Mouse (Mus musculus) spleen, postnatal 4 days (tissue): ENCODE results near the gene P2ry2.

Experiments used
- DNase-seq, 2 experiments: peaks; one replicate each; pipeline ENCODE4 v3.0.0; 2022; ENCODE audit warnings: low spot score in 2 of 2

The P2ry2 gene

DNA sequence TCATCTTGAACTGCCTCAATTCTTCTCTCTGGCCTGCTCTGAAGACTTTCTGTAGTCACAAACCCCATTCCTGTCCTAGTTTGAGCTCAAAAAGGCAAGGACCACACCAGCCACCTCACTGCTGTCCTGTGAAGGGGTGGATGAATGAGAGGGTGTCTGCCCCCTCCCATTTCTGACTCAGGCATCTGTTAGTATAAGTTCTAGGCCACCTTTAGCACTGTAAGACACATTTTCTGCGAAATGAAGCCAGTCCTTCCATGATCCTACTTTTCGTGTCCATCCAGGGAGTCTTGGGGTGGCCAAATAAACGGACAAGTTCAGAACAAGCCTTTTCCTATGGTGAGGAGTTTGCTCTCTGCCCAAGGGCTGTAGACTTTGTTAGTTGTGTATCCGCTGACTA, at the start of gene P2ry2:
Gene P2ry2 (minus strand): TSS at position 326 of the 400 bp plus-strand sequence.
- no peak for DNase-seq

GRCm38 (mm10) chr7:101062246-101062645, 49.6 kb upstream of the P2ry2 start:
- no peak for DNase-seq

- DNase-seq: peak; percentile 70 to 86
Observed at GRCm38 (mm10) chr7:101061381-101061780, 48.7 kb upstream of the P2ry2 start.

GRCm38 (mm10) chr7:101060476-101060875, 47.8 kb upstream of the P2ry2 start:
- DNase-seq: peak in 1 of 2 experiments; percentile 44

DNA sequence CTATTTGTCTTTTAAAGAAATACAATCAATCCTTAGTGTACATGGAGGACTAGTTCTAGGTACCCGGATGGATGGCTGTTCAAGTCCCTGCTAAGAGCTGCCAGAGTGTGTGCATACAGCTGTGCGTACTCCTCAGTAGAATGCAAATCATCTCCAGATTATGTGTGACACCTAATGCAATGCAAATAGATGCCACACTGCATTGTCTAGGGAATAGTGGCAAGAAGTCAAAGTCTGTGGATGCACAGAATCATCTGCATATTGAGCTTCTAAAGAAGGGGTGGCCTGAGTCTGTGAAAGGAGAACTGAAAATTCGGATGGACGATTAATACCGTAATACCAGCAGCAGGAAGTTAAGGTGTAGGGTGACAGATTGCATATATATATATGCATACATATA, 46.5 kb upstream of the P2ry2 start:
- DNase-seq: no peak

GRCm38 (mm10) chr7:101057309-101057708, 44.6 kb upstream of the P2ry2 start:
- DNase-seq: no peak

GRCm38 (mm10) chr7:101053136-101053535, 40.5 kb upstream of the P2ry2 start:
- no peak for DNase-seq

GRCm38 (mm10) chr7:101051551-101052221, 39.0 kb upstream of the P2ry2 start:
- DNase-seq: peak in 1 of 2 experiments; percentile 78

- DNase-seq: no peak
Observed at GRCm38 (mm10) chr7:101050724-101051550, 38.3 kb upstream of the P2ry2 start.

DNA sequence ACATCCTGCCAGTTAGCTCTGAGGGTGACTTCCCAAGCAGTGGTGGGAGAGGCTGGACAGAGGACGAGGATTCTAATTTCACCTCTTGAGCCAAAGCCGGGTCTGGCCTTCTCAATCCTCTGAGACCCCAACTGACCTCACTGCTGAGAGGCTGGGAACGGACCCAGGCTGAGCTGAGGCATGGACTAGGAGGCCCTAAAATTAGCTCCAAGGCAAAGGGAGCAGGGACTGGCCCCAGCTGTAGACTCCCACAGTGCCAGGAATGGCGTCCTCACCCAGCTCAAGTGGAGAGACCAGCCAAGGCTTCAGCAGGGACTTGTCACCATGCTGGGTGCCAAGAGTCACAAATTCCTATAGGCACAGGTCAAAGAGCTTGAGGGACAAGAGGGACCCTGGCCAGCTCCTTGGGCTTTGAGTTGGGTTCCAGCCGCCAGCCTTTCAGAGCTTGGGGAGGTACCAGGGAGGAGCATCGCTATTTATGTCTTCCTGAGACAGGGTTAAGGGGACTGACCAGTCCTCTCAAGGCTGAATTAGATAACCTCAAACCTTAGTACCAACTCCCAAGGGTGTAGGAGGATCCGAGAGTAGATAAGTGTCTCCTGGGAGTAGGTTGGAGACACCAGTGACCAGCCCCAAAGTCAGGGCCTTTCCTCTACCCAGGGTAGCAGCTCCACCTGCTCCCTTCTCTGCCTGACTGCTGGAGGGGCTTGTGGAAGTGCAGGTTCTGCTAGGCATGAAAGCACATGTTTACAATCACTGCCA, 36.8 kb upstream of the P2ry2 start:
- no peak for DNase-seq

DNA sequence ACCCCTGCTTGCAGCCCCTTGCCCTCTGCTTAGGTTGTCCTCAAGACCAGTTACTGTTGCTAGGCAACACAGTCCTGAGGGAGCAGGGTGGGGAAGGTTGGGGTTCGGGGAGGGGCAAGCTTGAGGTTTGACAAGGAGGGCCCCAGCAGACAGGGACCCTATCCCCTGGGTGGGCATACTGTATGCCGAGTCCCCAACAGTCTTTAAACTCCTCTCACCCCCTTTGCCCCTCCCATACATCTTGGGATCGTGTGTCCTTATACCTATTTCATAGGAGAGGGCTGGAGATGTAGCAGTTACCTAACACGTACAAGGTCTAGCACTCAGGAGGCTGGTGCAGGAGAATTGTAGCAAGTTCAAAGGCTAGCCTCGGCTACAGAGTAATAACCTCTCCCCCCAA, 35.6 kb upstream of the P2ry2 start:
- no peak for DNase-seq

GRCm38 (mm10) chr7:101043846-101044541, 31.3 kb upstream of the P2ry2 start:
- DNase-seq: no peak

DNA sequence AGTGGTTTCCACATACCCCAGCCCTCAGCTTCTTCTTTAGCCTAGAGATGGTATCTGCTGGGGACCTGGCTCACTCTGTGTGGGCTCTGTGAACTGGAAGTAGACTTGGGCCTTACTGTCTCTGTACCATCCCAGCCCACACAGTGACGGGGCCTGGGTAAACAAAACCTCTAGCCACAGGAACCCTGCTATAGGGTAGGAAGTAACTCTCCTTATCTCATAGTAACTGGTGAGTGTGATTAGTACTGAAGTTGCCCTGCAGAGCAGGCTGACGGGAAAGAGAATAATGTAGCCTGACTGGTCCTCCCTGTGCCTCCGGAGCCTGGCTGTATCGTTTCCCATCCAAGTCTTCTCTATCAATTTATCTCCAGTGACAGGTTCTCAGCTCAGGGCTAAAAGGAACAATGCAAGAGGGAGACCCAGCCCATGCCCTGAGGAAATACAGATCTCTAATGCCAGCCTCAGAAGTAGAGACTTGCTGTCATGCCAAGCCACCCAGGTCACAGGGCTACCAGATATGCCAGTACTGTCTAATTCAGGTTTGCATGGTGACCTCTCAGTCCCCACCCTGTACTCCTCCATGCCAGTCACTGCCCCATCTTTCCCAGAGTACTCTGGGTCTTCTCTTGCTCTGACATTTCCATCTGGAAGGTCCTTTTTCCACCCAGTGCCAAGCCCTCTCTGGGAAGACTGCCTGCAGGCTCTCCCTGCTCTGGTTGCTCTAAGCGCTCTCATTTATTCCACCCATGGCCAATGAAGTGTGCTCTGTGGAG, 29.5 kb upstream of the P2ry2 start:
- DNase-seq: no peak

- no peak for DNase-seq
Observed at GRCm38 (mm10) chr7:101041544-101041943, 28.9 kb upstream of the P2ry2 start.

DNA sequence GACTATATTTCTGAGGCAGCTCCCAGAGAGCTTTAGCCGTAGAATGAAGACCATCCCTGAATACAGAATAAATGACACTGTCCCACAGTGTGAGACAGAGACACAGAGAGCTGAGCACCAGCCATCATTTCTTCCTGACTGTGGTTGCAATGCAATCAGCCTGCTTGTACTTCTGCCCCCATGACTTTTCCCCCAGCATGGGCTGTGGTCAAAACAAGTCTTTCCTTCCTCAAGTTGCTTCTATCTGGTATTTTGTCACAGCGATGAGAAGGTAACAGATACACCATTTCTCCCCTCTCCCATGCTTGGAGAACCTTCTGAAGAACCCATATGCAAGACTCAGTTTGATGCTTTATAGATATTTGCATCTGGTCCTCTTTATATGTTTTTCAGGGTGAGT, 20.7 kb upstream of the P2ry2 start:
- no peak for DNase-seq

- no peak for DNase-seq
Observed at GRCm38 (mm10) chr7:101031234-101031633, 18.6 kb upstream of the P2ry2 start.

DNA sequence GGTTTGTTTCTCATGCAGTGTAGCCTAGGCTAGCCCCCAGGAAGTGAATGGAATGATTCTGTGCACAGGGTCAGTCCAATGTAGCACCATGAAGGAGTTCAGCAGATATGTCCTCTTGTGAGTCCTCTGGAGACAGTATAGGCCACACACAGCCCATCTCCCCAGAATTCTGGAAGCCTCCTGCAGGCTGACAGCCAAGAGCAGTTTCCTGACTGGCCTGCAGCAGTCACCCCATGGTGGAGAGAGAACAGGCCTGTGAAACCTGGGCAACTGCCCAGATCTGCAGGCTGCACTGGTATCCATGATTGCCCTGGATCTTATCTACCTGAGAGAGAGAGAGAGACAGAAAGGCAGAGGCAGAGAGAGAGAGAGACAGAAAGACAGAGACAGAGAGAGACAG, 18.1 kb upstream of the P2ry2 start:
- DNase-seq: no peak

DNA sequence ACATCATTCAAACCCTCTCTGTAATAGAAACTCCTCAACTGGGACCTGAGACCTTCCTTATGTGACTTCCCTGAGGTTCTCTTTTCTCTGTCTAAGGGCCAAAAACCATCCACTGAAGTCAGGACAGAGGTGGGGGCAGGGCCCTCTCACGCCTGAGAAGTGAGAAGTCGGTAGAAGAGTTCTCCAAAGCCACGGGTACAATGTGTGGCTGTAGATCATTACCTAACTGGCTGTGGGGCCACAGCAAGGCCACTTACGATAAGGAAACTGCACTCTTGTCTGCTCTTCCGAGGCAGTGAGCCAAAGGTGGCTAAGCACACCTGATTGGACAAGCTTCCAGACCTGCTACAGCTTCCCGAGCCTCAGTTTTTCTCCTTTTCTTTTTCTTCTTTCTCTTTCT, 16.8 kb upstream of the P2ry2 start:
- DNase-seq: peak in 1 of 2 experiments; percentile 36

GRCm38 (mm10) chr7:101028991-101029390, 16.3 kb upstream of the P2ry2 start:
- DNase-seq: no peak

DNA sequence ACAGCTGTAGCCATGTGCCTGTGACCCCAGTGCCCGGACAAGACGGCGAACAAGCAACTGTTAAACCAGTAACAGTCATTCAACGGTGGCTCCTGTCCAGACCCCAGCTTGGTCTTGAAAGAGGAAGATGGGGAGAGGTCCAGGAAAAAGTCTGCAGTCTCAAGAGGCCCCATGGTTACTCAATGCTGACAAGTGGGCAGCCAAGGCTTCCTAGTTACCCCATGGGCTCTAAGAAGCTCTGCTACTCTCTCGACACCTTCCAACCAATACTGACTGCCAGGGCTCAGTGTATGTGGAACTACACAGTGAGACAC, 15.7 kb upstream of the P2ry2 start:
- DNase-seq: no peak
